Mouse (Mus musculus): ENCODE data around the gene Efcab8. TPM values are rescaled to one million over a fixed set of nuclear protein-coding genes. Genes with fewer than 3 reads are reported as not detected.

Efcab8 gene
- polyA plus RNA-seq (2015; fragmentation: Nextera tagmentation; extraction: Ambion mirVana): not detected in 2 replicates

DNA sequence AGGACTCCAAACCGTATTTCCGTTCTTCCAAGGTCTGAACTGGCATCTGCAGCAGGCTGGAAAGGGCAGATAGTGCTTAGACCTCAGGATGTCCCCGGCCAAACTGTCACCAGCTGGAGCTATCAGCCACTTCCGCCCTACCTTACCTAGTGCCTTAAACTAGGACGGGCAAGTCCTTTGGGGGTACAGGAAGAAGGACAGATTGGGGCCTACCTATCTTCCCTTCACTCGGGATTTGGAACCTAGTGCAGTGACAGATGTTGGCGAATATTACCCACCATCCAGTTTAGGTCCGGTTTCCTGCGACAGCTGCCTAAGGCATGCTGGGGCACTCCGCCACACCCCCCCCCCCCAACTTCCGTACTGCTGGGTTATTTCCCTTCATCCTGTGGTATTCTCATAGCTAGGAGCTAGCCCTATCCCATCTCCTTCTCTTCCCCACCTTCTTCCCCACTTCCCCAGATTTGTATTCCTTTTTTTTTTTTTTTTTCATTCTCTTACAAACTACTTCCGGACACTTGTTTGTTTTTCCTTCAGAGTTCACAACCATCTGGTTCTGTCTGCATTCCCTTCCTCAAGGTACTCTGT is at the start of gene Efcab8:
Gene Efcab8, plus strand, starts transcription at position 538 of the 588 bp plus-strand sequence.
- H3K4me2 ChIP-seq: peak within 1 kb of the TSS; percentile 75
- H3K4me1 ChIP-seq: peaks cover 11% of the 10 kb centered on the region
- no peaks in the 10 kb centered on the region for H3K9me3 ChIP-seq
- 47% methylated on average over 12 of the region's 12 CpGs for WGBS
- H3K27ac ChIP-seq: peak within 1 kb of the TSS; percentile 34; the same call in 1 of the 2 replicates
- H3K27me3 ChIP-seq: no peaks in the 10 kb centered on the region
- H3K9ac ChIP-seq: peak within 1 kb of the TSS; percentile 65
- peaks cover under 1% of the 10 kb centered on the region for H3K36me3 ChIP-seq
- peak within 1 kb of the TSS; percentile 39 for H3K4me3 ChIP-seq
- no peak for ATAC-seq (ENCODE audit: insufficient number of reproducible peaks, insufficient read depth, low FRiP score, low TSS enrichment, low read depth)

DNA sequence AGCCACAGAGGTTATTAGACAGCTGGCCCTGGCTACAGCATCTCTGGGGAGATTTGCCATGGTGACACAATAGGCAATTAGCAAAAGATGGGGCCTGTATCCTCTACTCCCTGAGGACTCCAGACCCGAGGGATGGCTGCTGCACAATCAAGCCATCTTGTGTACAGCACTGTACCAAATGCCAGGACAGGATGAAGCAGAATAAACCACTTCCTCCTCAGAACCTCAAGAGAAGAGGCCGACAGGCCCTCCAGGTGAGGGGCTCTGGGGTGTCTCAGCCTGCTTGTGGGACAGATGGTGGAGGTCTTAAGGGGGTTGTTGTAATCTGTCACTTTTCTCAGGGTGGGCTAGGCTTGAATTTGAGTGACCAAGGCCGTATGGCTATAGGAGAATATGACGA is 45.7 kb upstream of the Efcab8 start:
- Histone ChIP-seq H3K27ac (no peak overlapping the region), H3K36me3 (no peaks in the 10 kb centered on the region), H3K27me3 (no peaks in the 10 kb centered on the region), H3K4me3 (no peak overlapping the region), H3K9ac (no peak overlapping the region), H3K4me2 (no peak overlapping the region), H3K9me3 (no peaks in the 10 kb centered on the region), H3K4me1 (no peaks in the 10 kb centered on the region)
- WGBS: 79% methylated on average over 4 of the region's 4 CpGs
- ATAC-seq (ENCODE audit: insufficient number of reproducible peaks, insufficient read depth, low FRiP score, low TSS enrichment, low read depth): no peak

DNA sequence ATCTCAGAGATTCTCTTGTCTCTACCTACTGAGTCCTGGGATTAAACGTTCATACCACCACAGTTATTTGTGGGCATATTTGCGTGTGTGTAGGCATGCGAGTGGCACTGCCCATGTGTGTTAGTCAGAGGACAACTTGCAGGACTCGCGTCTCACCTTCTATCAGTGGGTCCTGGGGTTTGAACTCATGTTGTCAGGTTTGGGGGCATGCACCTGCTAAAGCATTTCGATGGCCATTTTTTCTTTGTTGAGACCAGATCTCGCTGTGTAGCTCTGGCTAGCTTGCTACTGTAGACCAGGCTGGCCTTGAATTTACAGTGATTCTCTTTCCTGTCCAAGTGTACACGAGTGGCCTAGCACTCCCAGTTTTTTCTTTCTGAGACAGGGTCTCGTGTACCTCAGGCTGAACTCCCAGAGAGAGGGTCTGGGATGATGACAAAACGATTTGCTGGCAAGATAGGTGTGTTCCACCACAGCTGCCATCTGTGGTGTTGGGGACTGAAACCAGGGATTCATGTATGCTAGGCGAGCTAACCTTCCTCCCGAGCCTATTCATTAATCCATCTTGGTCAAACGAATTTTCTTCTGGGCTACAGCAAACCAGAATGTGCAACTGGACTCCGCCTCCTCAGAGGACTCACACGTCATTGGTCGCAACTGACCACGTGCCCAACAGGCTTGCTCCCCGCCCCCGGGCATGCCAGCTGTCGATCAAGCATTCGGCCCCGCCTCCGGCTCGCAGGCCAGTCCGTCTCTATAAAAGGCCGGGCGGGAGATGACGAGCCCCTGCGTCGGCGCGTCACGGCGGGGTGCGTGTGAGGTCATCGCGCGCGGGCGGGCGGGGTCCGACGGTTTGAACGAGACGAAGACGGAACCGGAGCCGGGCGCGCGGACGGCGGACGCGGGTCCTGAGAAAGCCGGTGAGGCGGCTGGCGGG is 39.0 kb upstream of the Efcab8 start, which contains the start of gene Mapre1:
Gene Mapre1, plus strand, starts transcription at position 775 of the 937 bp plus-strand sequence.
- Histone ChIP-seq H3K4me2 (peak within 1 kb of the TSS; percentile 76), H3K9ac (peak within 1 kb of the TSS; percentile 92), H3K36me3 (no peaks in the 10 kb centered on the region), H3K27me3 (no peaks in the 10 kb centered on the region), H3K4me3 (peak within 1 kb of the TSS; percentile 83), H3K4me1 (peaks cover 37% of the 10 kb centered on the region), H3K27ac (peak within 1 kb of the TSS; percentile 94), H3K9me3 (no peaks in the 10 kb centered on the region)
- 10% methylated on average over 58 of the region's 58 CpGs for WGBS
- peak; percentile 95 for ATAC-seq (ENCODE audit: insufficient number of reproducible peaks, insufficient read depth, low FRiP score, low TSS enrichment, low read depth)

DNA sequence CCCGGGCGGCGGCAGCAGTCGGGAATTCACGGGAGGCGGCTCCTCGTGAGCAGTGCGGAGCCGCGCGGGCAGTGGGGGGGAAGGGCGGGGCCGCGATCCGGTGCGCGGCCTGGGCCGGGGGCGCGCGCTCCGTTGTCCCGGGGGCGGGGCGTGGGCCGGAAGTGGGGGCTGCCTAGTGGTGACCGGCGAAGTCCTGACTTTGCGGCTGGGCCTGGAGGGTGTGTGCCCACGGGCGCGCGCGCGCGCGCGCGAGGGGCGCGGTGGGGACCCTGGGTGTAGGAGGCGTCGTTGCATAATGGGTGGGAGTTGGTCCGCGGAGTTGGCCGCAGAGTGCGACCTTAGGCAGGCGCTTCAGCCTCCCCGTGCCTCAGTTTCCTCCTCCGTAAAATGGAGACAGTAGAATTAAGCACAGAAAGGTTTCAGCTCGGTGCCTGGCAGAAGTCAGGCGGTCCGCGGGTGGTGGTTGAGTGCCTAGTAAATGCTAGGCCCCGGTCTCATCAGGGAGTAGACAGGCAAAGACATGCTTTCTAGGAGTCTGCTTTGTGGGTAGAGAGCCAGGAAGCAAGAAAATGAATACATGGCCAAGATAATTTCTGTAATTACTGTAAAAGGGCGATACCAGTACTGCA is 38.2 kb upstream of the Efcab8 start:
- Histone ChIP-seq H3K36me3 (peaks cover under 1% of the 10 kb centered on the region), H3K4me1 (peaks cover 37% of the 10 kb centered on the region), H3K4me3 (peak overlapping the region; percentile 83), H3K9me3 (no peaks in the 10 kb centered on the region), H3K27ac (peak overlapping the region; percentile 94), H3K27me3 (no peaks in the 10 kb centered on the region), H3K4me2 (peak overlapping the region; percentile 76), H3K9ac (peak overlapping the region; percentile 92)
- peak; percentile 86 for ATAC-seq (ENCODE audit: insufficient number of reproducible peaks, insufficient read depth, low FRiP score, low TSS enrichment, low read depth)
- WGBS: 3% methylated on average over 40 of the region's 56 CpGs

DNA sequence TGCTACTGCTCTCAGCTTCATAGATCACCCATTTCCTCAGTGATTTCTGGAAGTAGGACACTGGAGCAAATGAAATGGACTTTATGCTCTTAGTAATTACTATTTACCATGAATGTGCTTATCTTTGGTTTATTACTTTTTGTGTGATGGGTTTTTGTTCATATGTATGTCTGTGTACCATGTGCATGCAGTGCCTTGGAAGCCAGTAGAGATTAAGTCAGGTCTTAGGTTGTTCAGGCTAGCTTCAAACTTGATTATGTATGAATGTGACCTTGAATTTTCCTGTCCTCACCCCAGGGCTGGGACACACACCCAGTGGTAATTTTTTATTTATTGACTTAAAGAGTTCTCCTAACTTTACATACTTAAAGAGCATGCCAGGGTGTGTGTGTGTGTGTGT is 31.7 kb upstream of the Efcab8 start:
- peaks cover 37% of the 10 kb centered on the region for H3K36me3 ChIP-seq
- no peak for ATAC-seq (ENCODE audit: insufficient number of reproducible peaks, insufficient read depth, low FRiP score, low TSS enrichment, low read depth)

DNA sequence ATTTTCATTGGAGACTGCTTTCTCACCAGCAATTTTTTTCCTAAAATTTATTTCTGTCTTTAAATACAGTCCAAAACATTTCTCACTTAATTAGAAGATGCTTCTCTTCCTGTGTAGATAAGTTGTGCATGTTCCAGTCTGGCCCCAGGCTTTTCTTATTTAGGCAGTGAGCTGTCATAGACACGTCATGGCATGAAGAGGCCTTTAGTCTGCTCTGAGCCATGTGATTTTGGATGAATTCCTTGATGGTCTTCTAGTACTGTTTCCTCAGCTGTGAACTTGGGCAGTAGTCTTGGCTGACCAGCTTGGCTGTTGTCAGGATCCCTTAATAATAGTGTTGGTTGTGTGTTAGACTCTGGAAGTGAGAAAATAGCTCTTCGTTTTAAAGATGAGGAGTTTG is 29.4 kb upstream of the Efcab8 start:
- 79% methylated on average over 2 of the region's 2 CpGs for WGBS
- Histone ChIP-seq H3K4me2 (no peak overlapping the region), H3K4me3 (no peak overlapping the region), H3K27ac (no peak overlapping the region), H3K4me1 (peaks cover 4% of the 10 kb centered on the region; the same call in 1 of the 2 replicates), H3K27me3 (no peaks in the 10 kb centered on the region), H3K9me3 (no peaks in the 10 kb centered on the region), H3K9ac (no peak overlapping the region), H3K36me3 (peaks cover 49% of the 10 kb centered on the region)
- ATAC-seq (ENCODE audit: insufficient number of reproducible peaks, insufficient read depth, low FRiP score, low TSS enrichment, low read depth): no peak

More for the DNA sequence above, 31.7 kb upstream of the Efcab8 start:
- H3K9me3 ChIP-seq: no peaks in the 10 kb centered on the region
- peaks cover 22% of the 10 kb centered on the region for H3K4me1 ChIP-seq
- no peak overlapping the region for H3K27ac ChIP-seq
- H3K27me3 ChIP-seq: no peaks in the 10 kb centered on the region
- H3K4me2 ChIP-seq: no peak overlapping the region
- no peak overlapping the region for H3K4me3 ChIP-seq
- H3K9ac ChIP-seq: no peak overlapping the region

DNA sequence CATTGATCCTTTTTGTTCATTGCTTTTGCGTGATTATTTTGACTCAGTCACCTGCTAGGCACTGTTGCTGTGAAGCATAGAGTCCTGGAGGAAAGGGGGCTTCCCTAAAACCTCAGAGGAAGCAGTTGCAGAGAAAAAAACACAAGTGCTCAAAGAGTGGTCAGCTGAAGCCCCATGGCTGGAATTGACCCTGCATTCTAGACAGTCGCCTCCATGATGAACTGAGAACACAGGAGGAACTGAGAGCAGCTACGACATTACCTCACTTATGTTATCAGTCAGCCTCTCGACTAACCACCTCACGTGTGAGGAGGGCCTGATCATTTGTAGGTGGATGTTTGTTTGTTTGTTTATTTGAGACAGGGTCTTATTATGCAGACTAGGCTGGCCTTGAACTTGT is 17.6 kb upstream of the Efcab8 start:
- H3K4me3 ChIP-seq: no peak overlapping the region
- H3K9ac ChIP-seq: no peak overlapping the region
- H3K4me1 ChIP-seq: no peaks in the 10 kb centered on the region
- ATAC-seq (ENCODE audit: insufficient number of reproducible peaks, insufficient read depth, low FRiP score, low TSS enrichment, low read depth): no peak
- peaks cover 96% of the 10 kb centered on the region for H3K36me3 ChIP-seq
- no peaks in the 10 kb centered on the region for H3K27me3 ChIP-seq
- WGBS: 92% methylated on average over 5 of the region's 5 CpGs
- H3K4me2 ChIP-seq: no peak overlapping the region
- H3K9me3 ChIP-seq: no peaks in the 10 kb centered on the region
- no peak overlapping the region for H3K27ac ChIP-seq

DNA sequence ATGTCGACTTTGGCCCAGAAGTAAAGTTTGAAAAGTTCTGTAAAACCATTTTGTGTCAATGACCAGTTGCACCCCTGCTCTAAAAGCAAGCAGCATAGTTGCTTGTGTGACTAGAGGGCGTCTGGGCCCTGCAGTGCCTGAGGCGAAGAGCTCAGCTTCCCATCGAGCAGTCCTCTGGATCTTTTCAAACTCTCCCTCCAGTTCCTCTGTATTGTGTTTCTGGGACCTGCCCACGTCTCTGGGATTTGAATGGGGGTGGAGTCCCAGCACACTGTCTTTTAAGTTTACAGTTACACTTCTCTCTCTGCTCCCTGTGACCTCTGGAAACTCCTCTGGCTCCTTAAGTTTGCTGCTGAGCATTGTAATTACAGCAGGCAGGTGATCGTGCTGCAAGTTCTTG is 12.2 kb upstream of the Efcab8 start:
- Histone ChIP-seq H3K4me1 (no peaks in the 10 kb centered on the region), H3K9me3 (no peaks in the 10 kb centered on the region), H3K27me3 (no peaks in the 10 kb centered on the region), H3K27ac (no peak overlapping the region), H3K9ac (no peak overlapping the region), H3K36me3 (peaks cover 78% of the 10 kb centered on the region), H3K4me3 (no peak overlapping the region), H3K4me2 (no peak overlapping the region)
- WGBS: 51% methylated on average over 6 of the region's 6 CpGs
- ATAC-seq (ENCODE audit: insufficient number of reproducible peaks, insufficient read depth, low FRiP score, low TSS enrichment, low read depth): no peak

DNA sequence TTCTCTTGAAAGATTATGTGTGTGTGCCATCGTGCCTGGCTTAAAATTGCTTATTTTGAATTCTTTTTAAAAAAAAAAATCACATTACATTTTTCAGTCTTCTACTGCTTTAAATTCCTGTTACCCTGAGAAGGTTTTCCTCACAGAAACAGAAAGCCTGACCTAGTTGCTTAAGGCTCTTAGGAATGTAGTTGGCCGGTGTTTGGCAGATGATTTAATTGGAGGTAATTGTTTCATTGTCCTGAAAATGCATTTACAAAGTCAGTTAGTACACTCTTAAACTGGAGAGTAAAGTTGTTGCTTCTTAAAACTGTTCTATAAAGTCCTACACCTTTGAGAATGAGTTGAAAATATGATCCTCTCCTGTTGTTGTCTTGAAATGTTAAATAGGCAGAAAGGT is 10.8 kb upstream of the Efcab8 start:
- Histone ChIP-seq H3K27ac (no peak overlapping the region), H3K27me3 (no peaks in the 10 kb centered on the region), H3K4me2 (no peak overlapping the region), H3K36me3 (peaks cover 78% of the 10 kb centered on the region), H3K4me1 (no peaks in the 10 kb centered on the region), H3K4me3 (no peak overlapping the region), H3K9me3 (no peaks in the 10 kb centered on the region), H3K9ac (no peak overlapping the region)
- no peak for ATAC-seq (ENCODE audit: insufficient number of reproducible peaks, insufficient read depth, low FRiP score, low TSS enrichment, low read depth)
- 76% methylated on average over 2 of the region's 2 CpGs for WGBS

DNA sequence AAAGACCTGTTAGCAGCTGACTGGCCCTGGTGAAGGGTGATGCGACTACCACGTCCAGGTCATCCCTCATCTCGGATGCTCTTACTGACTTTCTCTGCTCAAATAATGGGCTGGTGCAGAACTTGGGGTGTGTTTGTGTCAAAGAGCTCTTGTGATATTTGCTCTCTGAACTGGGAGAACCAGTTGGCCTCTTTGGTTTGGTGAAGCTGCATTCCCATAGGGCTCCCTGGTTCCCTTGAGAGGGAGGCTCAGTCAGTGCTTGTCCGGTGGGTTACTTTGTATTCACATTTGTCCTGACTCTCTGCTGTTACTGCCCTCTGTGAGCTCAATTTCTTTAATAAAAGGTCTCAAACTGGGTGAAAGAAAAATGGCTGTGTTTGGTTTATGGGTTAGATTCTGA is 6.8 kb upstream of the Efcab8 start:
- Histone ChIP-seq H3K4me2 (no peak overlapping the region), H3K27ac (no peak overlapping the region), H3K4me3 (no peak overlapping the region), H3K9me3 (no peaks in the 10 kb centered on the region), H3K36me3 (peaks cover 44% of the 10 kb centered on the region), H3K27me3 (no peaks in the 10 kb centered on the region), H3K4me1 (no peaks in the 10 kb centered on the region), H3K9ac (no peak overlapping the region)
- no peak for ATAC-seq (ENCODE audit: insufficient number of reproducible peaks, insufficient read depth, low FRiP score, low TSS enrichment, low read depth)
- 92% methylated on average over 4 of the region's 4 CpGs for WGBS

DNA sequence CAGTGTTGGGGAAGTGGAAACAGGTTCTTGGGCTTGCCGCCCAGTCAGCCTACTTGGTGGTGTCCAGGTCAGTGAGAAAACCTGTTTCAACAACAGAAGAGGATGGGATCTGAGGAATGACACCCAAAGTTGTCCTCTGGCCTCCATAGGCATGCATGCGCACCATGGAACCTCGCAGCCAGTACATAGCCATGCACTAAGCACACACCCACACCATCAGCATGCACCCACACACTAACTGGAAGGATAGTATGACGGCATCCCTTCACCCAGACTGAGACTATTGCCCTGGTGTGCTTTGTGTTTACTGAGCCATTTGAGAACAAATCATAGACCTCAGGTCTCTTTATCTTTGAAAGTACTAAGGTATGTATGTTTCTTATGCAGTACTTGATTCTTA is 4.3 kb upstream of the Efcab8 start:
- H3K27me3 ChIP-seq: no peaks in the 10 kb centered on the region
- WGBS: 90% methylated on average over 4 of the region's 4 CpGs
- no peak for ATAC-seq (ENCODE audit: insufficient number of reproducible peaks, insufficient read depth, low FRiP score, low TSS enrichment, low read depth)

More for the DNA sequence above, 4.3 kb upstream of the Efcab8 start:
- Histone ChIP-seq H3K4me2 (no peak overlapping the region), H3K9ac (no peak overlapping the region), H3K9me3 (no peaks in the 10 kb centered on the region), H3K27ac (no peak overlapping the region), H3K4me3 (no peak overlapping the region), H3K4me1 (peaks cover 11% of the 10 kb centered on the region), H3K36me3 (peaks cover 34% of the 10 kb centered on the region)
